Mouse (Mus musculus) midbrain, embryonic 12.5 days (tissue): ENCODE measurements at regions not wholly inside any gene's neighbourhood (a gene's known extent, or its start where the extent isn't known, plus 50 kb on each side); places are given as distances from the start of the nearest gene placed in this dataset.

ENCODE experiments used
- ATAC-seq: fragments of 200-750 bp; cut with Nextera tagmentation; 2 replicates; pipeline ENCODE4 v1.8.0; 2017; ENCODE audit warnings: low read depth, moderate TSS enrichment, moderate library complexity; ENCODE audit not compliant: low FRiP score
- H3K27ac ChIP-seq: fragments of 300-500 bp; sonication (generic); replicated peaks from 2 replicates; pipeline ENCODE4 v1.5.1; 2016; ENCODE audit warnings: mild to moderate bottlenecking
- H3K27me3 ChIP-seq: fragments of 300-500 bp; sonication (generic); 2 replicates; pipeline ENCODE4 v1.6.1; 2016; ENCODE audit warnings: mild to moderate bottlenecking
- H3K36me3 ChIP-seq: fragments of 300-500 bp; sonication (generic); 2 replicates; pipeline ENCODE4 v1.6.1; 2016
- H3K4me1 ChIP-seq: fragments of 300-500 bp; sonication (generic); 2 replicates; pipeline ENCODE4 v1.6.1; 2016
- H3K4me2 ChIP-seq: fragments of 300-500 bp; sonication (generic); replicated peaks from 2 replicates; pipeline ENCODE4 v1.6.1; 2016; ENCODE audit warnings: mild to moderate bottlenecking, moderate library complexity
- H3K4me3 ChIP-seq: fragments of 300-500 bp; sonication (generic); 2 replicates; pipeline ENCODE4 v1.5.1; 2016; ENCODE audit warnings: mild to moderate bottlenecking
- H3K9ac ChIP-seq: fragments of 300-500 bp; sonication (generic); replicated peaks from 2 replicates; pipeline ENCODE4 v1.6.1; 2016; ENCODE audit warnings: mild to moderate bottlenecking, moderate library complexity
- H3K9me3 ChIP-seq: fragments of 300-500 bp; sonication (generic); 2 replicates; pipeline ENCODE4 v1.6.1; 2016; ENCODE audit warnings: mild to moderate bottlenecking
- WGBS: fragments of 180-500 bp; shearing (Covaris S2); methylation state at CpG from one replicate; pipeline ENCODE4 v1.1.7; 2016; 5-methylcytosine and 5-hydroxymethylcytosine counted together

- no peak overlapping the region for H3K4me3 ChIP-seq
- no peak overlapping the region for H3K4me2 ChIP-seq
- H3K27ac ChIP-seq, result no peak overlapping the region
- no peak overlapping the region for H3K9ac ChIP-seq
- no peaks in the 10 kb centered on the region for H3K9me3 ChIP-seq
- H3K27me3 ChIP-seq, result no peaks in the 10 kb centered on the region
- H3K36me3 ChIP-seq, result no peaks in the 10 kb centered on the region
- 81% methylated on average over 8 of the region's 8 CpGs for WGBS
- no peak for ATAC-seq
- H3K4me1 ChIP-seq, result no peaks in the 10 kb centered on the region
Measured at GRCm38 (mm10) chr9:47459461-47460049, 70.4 kb upstream of the Cadm1 start.

- Histone ChIP-seq H3K27ac (no peak overlapping the region), H3K36me3 (no peaks in the 10 kb centered on the region), H3K4me1 (no peaks in the 10 kb centered on the region), H3K4me3 (no peak overlapping the region), H3K4me2 (no peak overlapping the region), H3K9ac (no peak overlapping the region), H3K9me3 (no peaks in the 10 kb centered on the region), H3K27me3 (no peaks in the 10 kb centered on the region)
- ATAC-seq, result no peak
- WGBS, result 91% methylated on average over 15 of the region's 15 CpGs
Measured at GRCm38 (mm10) chr9:47460241-47460640, 69.7 kb upstream of the Cadm1 start.

GRCm38 (mm10) chr9:47461915-47462314, 68.1 kb upstream of the Cadm1 start:
- no peaks in the 10 kb centered on the region for H3K27me3 ChIP-seq
- H3K4me1 ChIP-seq, result no peaks in the 10 kb centered on the region
- no peak overlapping the region for H3K4me3 ChIP-seq
- no peak overlapping the region for H3K9ac ChIP-seq
- no peak overlapping the region for H3K27ac ChIP-seq
- H3K9me3 ChIP-seq, result no peaks in the 10 kb centered on the region
- H3K4me2 ChIP-seq, result no peak overlapping the region
- ATAC-seq, result no peak
- no peaks in the 10 kb centered on the region for H3K36me3 ChIP-seq
- WGBS, result 89% methylated on average over 3 of the region's 3 CpGs

GRCm38 (mm10) chr9:47466767-47467166, 63.2 kb upstream of the Cadm1 start:
- no peaks in the 10 kb centered on the region for H3K36me3 ChIP-seq
- no peak overlapping the region for H3K9ac ChIP-seq
- 0 out of 2 replicates have a peak, but pooled peaks cover under 1% of the 10 kb centered on the region for H3K4me1 ChIP-seq
- no peak overlapping the region for H3K4me2 ChIP-seq
- no peak overlapping the region for H3K27ac ChIP-seq
- ATAC-seq, result no peak
- H3K27me3 ChIP-seq, result no peaks in the 10 kb centered on the region
- no peak overlapping the region for H3K4me3 ChIP-seq
- WGBS, result 95% methylated on average over 3 of the region's 3 CpGs
- no peaks in the 10 kb centered on the region for H3K9me3 ChIP-seq

- no peak overlapping the region for H3K4me2 ChIP-seq
- WGBS, result 89% methylated on average over 9 of the region's 9 CpGs
- ATAC-seq, result no peak
- H3K9me3 ChIP-seq, result no peaks in the 10 kb centered on the region
- no peak overlapping the region for H3K9ac ChIP-seq
- H3K4me1 ChIP-seq, result 0 out of 2 replicates have a peak, but pooled peaks cover 3% of the 10 kb centered on the region
- H3K4me3 ChIP-seq, result no peak overlapping the region
- H3K27me3 ChIP-seq, result no peaks in the 10 kb centered on the region
- no peaks in the 10 kb centered on the region for H3K36me3 ChIP-seq
- H3K27ac ChIP-seq, result no peak overlapping the region
Measured at GRCm38 (mm10) chr9:47467815-47468214, 62.2 kb upstream of the Cadm1 start.

- WGBS, result 89% methylated on average over 1 of the region's 1 CpGs
- H3K4me2 ChIP-seq, result no peak overlapping the region
- H3K27ac ChIP-seq, result no peak overlapping the region
- no peak overlapping the region for H3K9ac ChIP-seq
- no peaks in the 10 kb centered on the region for H3K27me3 ChIP-seq
- ATAC-seq, result no peak
- no peaks in the 10 kb centered on the region for H3K36me3 ChIP-seq
- H3K4me1 ChIP-seq, result 0 out of 2 replicates have a peak, but pooled peaks cover 3% of the 10 kb centered on the region
- H3K9me3 ChIP-seq, result no peaks in the 10 kb centered on the region
- no peak overlapping the region for H3K4me3 ChIP-seq
Measured at GRCm38 (mm10) chr9:47469576-47469975, 60.4 kb upstream of the Cadm1 start.

GRCm38 (mm10) chr9:47470741-47471140, 59.2 kb upstream of the Cadm1 start:
- Histone ChIP-seq H3K27ac (no peak overlapping the region), H3K4me1 (0 out of 2 replicates have a peak, but pooled peaks cover 3% of the 10 kb centered on the region), H3K4me2 (no peak overlapping the region), H3K4me3 (no peak overlapping the region), H3K36me3 (no peaks in the 10 kb centered on the region), H3K9me3 (no peaks in the 10 kb centered on the region), H3K9ac (no peak overlapping the region), H3K27me3 (no peaks in the 10 kb centered on the region)
- 86% methylated on average over 1 of the region's 1 CpGs for WGBS
- no peak for ATAC-seq

- ATAC-seq, result no peak
- H3K27ac ChIP-seq, result no peak overlapping the region
- WGBS, result 35% methylated on average over 10 of the region's 10 CpGs
- H3K9me3 ChIP-seq, result no peaks in the 10 kb centered on the region
- 0 out of 2 replicates have a peak, but pooled peaks cover 3% of the 10 kb centered on the region for H3K4me1 ChIP-seq
- no peaks in the 10 kb centered on the region; the same call in 1 of the 2 replicates for H3K27me3 ChIP-seq
- no peak overlapping the region for H3K4me2 ChIP-seq
- H3K36me3 ChIP-seq, result no peaks in the 10 kb centered on the region
- H3K4me3 ChIP-seq, result no peak overlapping the region
- no peak overlapping the region for H3K9ac ChIP-seq
Measured at GRCm38 (mm10) chr9:47471767-47472420, 58.1 kb upstream of the Cadm1 start.

- H3K9me3 ChIP-seq, result no peaks in the 10 kb centered on the region
- ATAC-seq, result no peak
Measured at GRCm38 (mm10) chr9:47473776-47474365, 56.1 kb upstream of the Cadm1 start.

GRCm38 (mm10) chr9:47474776-47475175, 55.2 kb upstream of the Cadm1 start:
- H3K4me3 ChIP-seq, result no peak overlapping the region
- no peak for ATAC-seq
- H3K9ac ChIP-seq, result no peak overlapping the region
- H3K27me3 ChIP-seq, result no peaks in the 10 kb centered on the region; the same call in 1 of the 2 replicates
- H3K27ac ChIP-seq, result no peak overlapping the region
- H3K36me3 ChIP-seq, result no peaks in the 10 kb centered on the region
- 0 out of 2 replicates have a peak, but pooled peaks cover 3% of the 10 kb centered on the region for H3K4me1 ChIP-seq
- 40% methylated on average over 5 of the region's 5 CpGs for WGBS
- no peak overlapping the region for H3K4me2 ChIP-seq
- H3K9me3 ChIP-seq, result no peaks in the 10 kb centered on the region

More at GRCm38 (mm10) chr9:47473776-47474365, 56.1 kb upstream of the Cadm1 start:
- Histone ChIP-seq H3K4me2 (no peak overlapping the region), H3K27ac (no peak overlapping the region), H3K27me3 (no peaks in the 10 kb centered on the region; the same call in 1 of the 2 replicates), H3K4me3 (no peak overlapping the region), H3K9ac (no peak overlapping the region), H3K36me3 (no peaks in the 10 kb centered on the region), H3K4me1 (0 out of 2 replicates have a peak, but pooled peaks cover 3% of the 10 kb centered on the region)
- WGBS, result 94% methylated on average over 5 of the region's 5 CpGs

- no peak overlapping the region for H3K4me3 ChIP-seq
- H3K9me3 ChIP-seq, result no peaks in the 10 kb centered on the region
- H3K36me3 ChIP-seq, result no peaks in the 10 kb centered on the region
- H3K27me3 ChIP-seq, result no peaks in the 10 kb centered on the region; the same call in 1 of the 2 replicates
- 91% methylated on average over 2 of the region's 2 CpGs for WGBS
- H3K27ac ChIP-seq, result no peak overlapping the region
- no peak for ATAC-seq
- H3K4me2 ChIP-seq, result no peak overlapping the region
- H3K4me1 ChIP-seq, result no peaks in the 10 kb centered on the region
- no peak overlapping the region for H3K9ac ChIP-seq
Measured at GRCm38 (mm10) chr9:47477889-47478288, 52.1 kb upstream of the Cadm1 start.
